Mouse (Mus musculus): Measurements from ENCODE around the gene Olfr51.

- no peak for TF ChIP-seq POLR2A (IDR thresholded peaks at IDR 0.05; ENCODE audit: insufficient read depth, low read depth, low read length)
- TF ChIP-seq CTCF (IDR thresholded peaks at IDR 0.05; ENCODE audit: insufficient read depth, low read depth, low read length): no peak
Measured at GRCm38 (mm10) chr11:51013936-51014335, 10.5 kb downstream of the Olfr51 start, which contains the start of gene Olfr54.

All from olfactory bulb, adult 2 months (tissue).